Mouse (Mus musculus): Measurements from ENCODE around the gene Phkb. TPM values are rescaled to one million over a fixed set of nuclear protein-coding genes. Genes with fewer than 3 reads are reported as not detected.

Gene Phkb
- polyA plus RNA-seq, 1 experiment from 2014 or later: 51.5 TPM

DNA sequence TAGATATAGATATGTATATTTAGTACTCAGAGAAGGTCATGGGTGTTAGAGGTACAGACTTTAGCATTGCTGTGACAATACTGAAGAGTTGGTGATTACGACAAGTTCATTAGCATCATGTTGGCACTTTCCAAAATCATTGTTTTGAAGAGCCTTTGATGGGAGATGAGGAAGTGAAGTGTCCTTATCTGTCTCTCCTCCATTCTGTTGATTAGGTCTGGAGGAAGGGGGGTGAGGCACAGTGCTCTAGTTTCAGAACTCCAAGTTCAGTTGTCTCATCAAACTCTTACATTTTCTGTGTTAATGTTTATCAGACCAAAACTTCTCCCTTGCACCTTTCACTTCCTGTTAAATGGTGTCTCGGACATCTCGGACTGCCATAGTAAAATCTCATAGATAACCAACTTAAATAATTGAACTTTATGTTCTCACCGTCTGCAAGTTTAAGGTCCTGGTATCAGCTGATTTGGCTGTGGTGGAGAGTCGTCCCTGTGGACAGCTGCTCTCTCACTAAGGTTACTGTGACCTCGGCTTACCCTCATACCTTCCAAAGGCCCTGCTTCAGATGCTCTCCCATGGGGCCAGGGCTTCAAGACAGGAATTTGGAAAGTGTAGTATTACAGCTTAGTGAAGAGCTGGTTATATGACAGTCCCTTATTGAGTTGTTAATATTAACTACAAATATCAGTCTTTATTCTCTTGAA, 194.1 kb downstream of the Phkb start:
- Histone ChIP-seq H3K9ac (replicated peaks) (no peak overlapping the region), H3K27me3 (no peaks in the 10 kb centered on the region), H3K4me3 (replicated peaks) (no peak overlapping the region), H3K9me3 (no peaks in the 10 kb centered on the region), H3K36me3 (peaks cover 28% of the 10 kb centered on the region), H3K4me2 (no peak overlapping the region), H3K4me1 (replicated peaks) (no peaks in the 10 kb centered on the region), H3K27ac (no peak overlapping the region)
- no peak for ATAC-seq (ENCODE audit: insufficient number of reproducible peaks, insufficient read depth, low FRiP score, low TSS enrichment, low read depth)
- 72% methylated on average over 6 of the region's 6 CpGs for WGBS

DNA sequence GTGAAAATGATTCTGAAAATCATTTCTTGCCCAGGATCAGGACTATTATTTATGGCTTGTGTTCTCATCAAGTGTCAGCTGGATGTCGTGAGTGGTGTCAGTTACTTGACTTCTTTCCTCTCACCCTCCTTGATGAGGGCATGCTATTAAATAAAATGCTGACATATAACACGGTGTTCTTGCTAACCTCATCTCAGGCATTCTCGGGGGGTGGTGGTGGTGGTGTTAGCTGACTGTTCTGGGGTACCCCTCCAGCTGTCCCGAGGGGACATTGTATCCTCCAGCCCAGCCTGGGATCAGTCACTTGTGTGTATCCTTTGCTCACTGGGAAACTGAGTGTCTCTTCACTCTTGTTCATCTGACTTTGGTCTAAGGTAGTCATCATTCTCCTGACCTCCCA, 194.6 kb downstream of the Phkb start:
- ATAC-seq (ENCODE audit: insufficient number of reproducible peaks, insufficient read depth, low FRiP score, low TSS enrichment, low read depth): no peak
- Histone ChIP-seq H3K4me1 (replicated peaks) (no peaks in the 10 kb centered on the region), H3K36me3 (peaks cover 33% of the 10 kb centered on the region), H3K9ac (replicated peaks) (no peak overlapping the region), H3K4me2 (no peak overlapping the region), H3K4me3 (replicated peaks) (no peak overlapping the region), H3K27me3 (no peaks in the 10 kb centered on the region), H3K9me3 (no peaks in the 10 kb centered on the region), H3K27ac (no peak overlapping the region)
- 88% methylated on average over 4 of the region's 4 CpGs for WGBS

DNA sequence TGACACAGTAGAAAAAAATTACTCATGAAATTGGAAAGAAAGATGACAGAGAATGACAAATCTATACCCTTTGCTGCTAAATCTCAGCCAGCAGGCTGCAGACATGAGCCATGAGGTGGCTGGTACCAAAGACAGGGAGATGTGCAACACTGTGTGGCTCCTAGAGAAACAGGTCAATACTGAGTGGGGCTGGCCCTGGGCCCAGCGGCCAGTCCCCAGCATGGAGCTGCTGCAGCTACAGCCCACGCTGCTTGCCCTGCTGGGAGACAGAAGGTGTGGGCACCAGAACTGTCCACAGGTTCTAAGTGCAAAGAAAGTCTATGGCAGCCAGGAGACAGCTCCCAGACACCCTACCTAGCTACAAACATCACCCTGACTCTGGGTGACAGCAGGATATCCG, 197.7 kb downstream of the Phkb start:
- ATAC-seq (ENCODE audit: insufficient number of reproducible peaks, insufficient read depth, low FRiP score, low TSS enrichment, low read depth): no peak
- Histone ChIP-seq H3K27ac (no peak overlapping the region), H3K4me3 (replicated peaks) (no peak overlapping the region), H3K36me3 (peaks cover 16% of the 10 kb centered on the region; the same call in 1 of the 2 replicates), H3K4me2 (no peak overlapping the region), H3K9me3 (no peaks in the 10 kb centered on the region), H3K27me3 (no peaks in the 10 kb centered on the region), H3K9ac (replicated peaks) (no peak overlapping the region), H3K4me1 (replicated peaks) (0 out of 2 replicates have a peak, but pooled peaks cover 9% of the 10 kb centered on the region)
- WGBS: 92% methylated on average over 3 of the region's 3 CpGs

DNA sequence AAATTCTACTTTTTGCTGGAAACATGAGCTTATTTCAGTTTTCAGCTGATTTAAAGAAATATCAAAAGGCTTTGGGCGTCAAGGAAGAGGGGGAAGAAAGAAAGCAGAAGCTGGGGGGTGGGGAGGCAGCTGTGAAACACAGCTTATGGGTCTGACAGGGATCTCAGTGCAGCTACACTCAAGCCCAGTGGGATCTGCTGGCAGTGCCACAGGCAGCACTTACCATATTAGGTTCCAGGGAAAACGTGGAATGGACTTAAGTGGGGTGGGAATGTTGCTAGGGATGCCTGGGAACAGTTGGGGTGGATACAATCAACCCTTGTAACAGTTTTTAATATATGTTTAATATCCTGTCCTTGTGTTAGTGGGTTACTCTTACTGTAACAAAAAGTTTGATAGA, 201.3 kb downstream of the Phkb start:
- Histone ChIP-seq H3K9ac (replicated peaks) (no peak overlapping the region), H3K27me3 (no peaks in the 10 kb centered on the region), H3K4me2 (no peak overlapping the region), H3K4me1 (replicated peaks) (0 out of 2 replicates have a peak, but pooled peaks cover 9% of the 10 kb centered on the region), H3K9me3 (no peaks in the 10 kb centered on the region), H3K36me3 (peaks cover 15% of the 10 kb centered on the region; the same call in 1 of the 2 replicates), H3K4me3 (replicated peaks) (no peak overlapping the region), H3K27ac (peak overlapping the region; percentile 45; the same call in 1 of the 2 replicates)
- WGBS: 27% methylated on average over 2 of the region's 2 CpGs
- no peak for ATAC-seq (ENCODE audit: insufficient number of reproducible peaks, insufficient read depth, low FRiP score, low TSS enrichment, low read depth)

DNA sequence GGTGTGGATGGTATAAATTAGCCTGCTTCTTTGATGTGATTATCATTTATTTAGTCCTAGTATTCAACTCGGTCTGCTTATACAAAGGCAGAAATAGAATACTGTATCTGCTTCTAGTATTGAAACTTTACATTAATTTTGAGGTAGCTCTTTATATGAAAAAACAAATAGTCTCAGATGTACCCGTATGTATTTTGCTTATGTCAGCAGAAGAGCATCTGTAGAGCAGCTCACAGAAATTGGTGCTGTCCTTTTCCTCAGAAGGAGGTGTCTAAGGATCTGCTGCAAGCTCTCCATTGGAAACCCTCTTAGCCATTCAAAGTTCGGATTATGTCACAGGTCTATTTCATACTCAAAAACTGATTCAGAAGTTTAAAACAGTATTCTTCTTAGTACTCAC, 210.1 kb downstream of the Phkb start:
- no peak overlapping the region for H3K4me3 ChIP-seq (replicated peaks)

DNA sequence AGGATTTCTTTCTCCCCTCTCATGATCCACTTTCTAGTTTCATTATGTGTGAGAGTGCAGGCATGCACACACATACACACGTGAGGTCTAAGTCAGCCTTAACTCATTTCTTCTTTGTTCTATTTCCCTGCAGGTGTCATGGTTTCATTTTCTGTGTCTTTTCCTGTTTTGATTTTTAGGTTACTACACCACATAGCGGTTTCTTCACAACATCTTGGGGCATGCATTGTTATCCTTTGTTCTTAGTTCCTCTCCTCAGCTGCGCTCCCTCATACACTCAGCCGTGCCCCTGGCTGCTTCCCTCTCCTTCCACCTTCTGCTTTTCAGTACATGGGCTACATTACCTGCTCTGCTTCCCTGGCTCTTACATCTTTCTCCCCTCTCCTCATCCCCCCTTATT, 211.2 kb downstream of the Phkb start:
- Histone ChIP-seq H3K27ac (no peak overlapping the region), H3K9me3 (no peaks in the 10 kb centered on the region), H3K4me2 (no peak overlapping the region), H3K9ac (replicated peaks) (no peak overlapping the region), H3K27me3 (no peaks in the 10 kb centered on the region), H3K36me3 (peaks cover 9% of the 10 kb centered on the region), H3K4me3 (replicated peaks) (no peak overlapping the region), H3K4me1 (replicated peaks) (no peaks in the 10 kb centered on the region)
- WGBS: 87% methylated on average over 4 of the region's 4 CpGs
- no peak for ATAC-seq (ENCODE audit: insufficient number of reproducible peaks, insufficient read depth, low FRiP score, low TSS enrichment, low read depth)

More for the DNA sequence above, 210.1 kb downstream of the Phkb start:
- Histone ChIP-seq H3K9me3 (no peaks in the 10 kb centered on the region), H3K4me1 (replicated peaks) (no peaks in the 10 kb centered on the region), H3K4me2 (no peak overlapping the region), H3K9ac (replicated peaks) (no peak overlapping the region), H3K27me3 (no peaks in the 10 kb centered on the region), H3K36me3 (0 out of 2 replicates have a peak, but pooled peaks cover 3% of the 10 kb centered on the region), H3K27ac (no peak overlapping the region)
- no peak for ATAC-seq (ENCODE audit: insufficient number of reproducible peaks, insufficient read depth, low FRiP score, low TSS enrichment, low read depth)
- 84% methylated on average over 3 of the region's 3 CpGs for WGBS

DNA sequence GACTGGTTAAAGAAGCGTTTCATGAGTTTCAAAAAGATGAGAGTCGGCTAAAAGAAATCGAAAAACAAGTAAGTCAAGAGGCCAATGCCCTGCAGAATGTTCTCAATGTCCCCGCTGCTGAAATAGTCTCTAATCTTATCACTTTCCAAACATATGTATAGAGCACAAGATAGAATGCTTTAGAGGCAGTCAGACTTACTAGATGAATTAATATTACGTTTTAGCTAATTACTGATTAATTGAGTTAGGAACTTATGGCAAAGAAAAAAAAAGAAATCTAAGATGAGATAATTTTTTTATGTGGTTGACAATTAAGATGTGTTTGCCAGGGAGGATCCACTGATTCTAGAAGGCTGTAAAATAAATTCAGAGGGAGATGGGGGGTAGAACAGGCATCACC, 217.9 kb downstream of the Phkb start:
- H3K4me3 ChIP-seq (replicated peaks): no peak overlapping the region
- no peaks in the 10 kb centered on the region for H3K27me3 ChIP-seq
- no peak for ATAC-seq (ENCODE audit: insufficient number of reproducible peaks, insufficient read depth, low FRiP score, low TSS enrichment, low read depth)
- H3K4me1 ChIP-seq (replicated peaks): no peaks in the 10 kb centered on the region
- 88% methylated on average over 5 of the region's 5 CpGs for WGBS
- H3K4me2 ChIP-seq: no peak overlapping the region
- H3K9ac ChIP-seq (replicated peaks): no peak overlapping the region
- H3K36me3 ChIP-seq: peaks cover 50% of the 10 kb centered on the region
- no peak overlapping the region for H3K27ac ChIP-seq
- H3K9me3 ChIP-seq: no peaks in the 10 kb centered on the region

DNA sequence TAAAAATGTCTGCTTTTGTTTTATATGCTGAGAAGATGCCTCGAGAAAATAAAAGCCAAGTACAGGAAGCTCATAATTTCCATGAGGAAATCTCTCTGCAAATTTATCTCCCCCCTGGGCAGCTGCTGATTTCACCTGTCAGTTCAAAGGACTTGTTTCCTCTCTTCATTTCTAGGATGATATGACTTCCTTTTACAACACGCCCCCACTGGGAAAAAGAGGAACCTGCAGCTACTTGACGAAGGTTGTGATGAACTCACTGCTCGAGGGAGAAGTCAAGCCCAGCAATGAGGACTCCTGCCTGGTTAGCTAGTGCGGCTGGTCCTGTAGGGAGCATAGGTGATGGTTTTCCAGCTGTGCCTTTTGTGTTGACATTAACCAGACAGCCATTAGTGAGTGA, 218.4 kb downstream of the Phkb start:
- H3K9ac ChIP-seq (replicated peaks): no peak overlapping the region
- no peaks in the 10 kb centered on the region for H3K27me3 ChIP-seq
- H3K9me3 ChIP-seq: no peaks in the 10 kb centered on the region
- no peak for ATAC-seq (ENCODE audit: insufficient number of reproducible peaks, insufficient read depth, low FRiP score, low TSS enrichment, low read depth)
- 63% methylated on average over 5 of the region's 5 CpGs for WGBS
- no peak overlapping the region for H3K4me2 ChIP-seq
- no peak overlapping the region for H3K27ac ChIP-seq
- H3K4me3 ChIP-seq (replicated peaks): no peak overlapping the region
- peaks cover 50% of the 10 kb centered on the region for H3K36me3 ChIP-seq
- no peaks in the 10 kb centered on the region for H3K4me1 ChIP-seq (replicated peaks)

DNA sequence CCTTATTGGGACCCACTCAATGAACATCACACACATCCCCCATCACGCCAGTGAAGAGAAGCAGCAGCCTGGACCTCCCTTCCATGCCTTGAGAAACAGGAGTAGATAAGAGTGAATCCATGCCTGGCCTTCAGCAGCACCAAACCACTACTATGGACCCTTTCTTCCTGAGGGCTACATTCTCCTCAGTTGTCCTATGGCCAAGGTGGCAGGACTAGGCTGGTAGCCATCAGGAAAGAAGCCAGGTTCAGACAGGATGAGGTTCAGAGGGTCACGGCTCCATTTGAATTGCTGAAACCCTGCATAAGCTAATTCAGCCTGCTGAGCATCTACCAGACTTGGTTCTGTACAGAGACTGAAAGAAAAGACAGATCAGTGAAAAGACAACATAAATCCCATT, 222.7 kb downstream of the Phkb start:
- H3K27me3 ChIP-seq: no peaks in the 10 kb centered on the region
- H3K4me1 ChIP-seq (replicated peaks): no peaks in the 10 kb centered on the region
- 94% methylated on average over 2 of the region's 2 CpGs for WGBS
- H3K36me3 ChIP-seq: peaks cover 34% of the 10 kb centered on the region
- no peaks in the 10 kb centered on the region for H3K9me3 ChIP-seq
- H3K4me2 ChIP-seq: no peak overlapping the region
- H3K27ac ChIP-seq: no peak overlapping the region
- H3K4me3 ChIP-seq (replicated peaks): no peak overlapping the region
- no peak for ATAC-seq (ENCODE audit: insufficient number of reproducible peaks, insufficient read depth, low FRiP score, low TSS enrichment, low read depth)
- H3K9ac ChIP-seq (replicated peaks): no peak overlapping the region

DNA sequence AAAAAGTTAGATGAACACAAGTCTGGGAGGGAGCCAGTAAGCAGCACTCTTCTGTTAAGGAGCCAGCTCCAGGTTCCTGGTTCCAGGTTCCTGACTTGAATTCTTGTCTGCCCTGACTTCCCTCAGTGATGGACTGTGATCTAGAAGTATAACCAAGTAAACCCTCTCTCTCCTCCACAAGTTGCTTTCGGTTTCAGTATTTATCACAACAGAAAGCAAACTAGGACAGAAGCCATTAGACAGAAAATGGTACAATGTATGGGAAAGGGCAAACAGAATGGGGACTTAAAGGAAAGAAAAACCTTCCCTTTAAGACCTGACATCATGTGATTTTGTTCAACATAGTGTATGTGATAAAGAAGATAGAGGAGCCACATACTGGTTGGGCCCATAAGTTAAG, 238.7 kb downstream of the Phkb start:
- Histone ChIP-seq H3K4me1 (replicated peaks) (0 out of 2 replicates have a peak, but pooled peaks cover 2% of the 10 kb centered on the region), H3K4me3 (replicated peaks) (no peak overlapping the region), H3K27ac (no peak overlapping the region), H3K4me2 (no peak overlapping the region), H3K9me3 (no peaks in the 10 kb centered on the region), H3K36me3 (no peaks in the 10 kb centered on the region), H3K27me3 (no peaks in the 10 kb centered on the region), H3K9ac (replicated peaks) (no peak overlapping the region)
- no peak for ATAC-seq (ENCODE audit: insufficient number of reproducible peaks, insufficient read depth, low FRiP score, low TSS enrichment, low read depth)
- 97% methylated on average over 1 of the region's 1 CpGs for WGBS

DNA sequence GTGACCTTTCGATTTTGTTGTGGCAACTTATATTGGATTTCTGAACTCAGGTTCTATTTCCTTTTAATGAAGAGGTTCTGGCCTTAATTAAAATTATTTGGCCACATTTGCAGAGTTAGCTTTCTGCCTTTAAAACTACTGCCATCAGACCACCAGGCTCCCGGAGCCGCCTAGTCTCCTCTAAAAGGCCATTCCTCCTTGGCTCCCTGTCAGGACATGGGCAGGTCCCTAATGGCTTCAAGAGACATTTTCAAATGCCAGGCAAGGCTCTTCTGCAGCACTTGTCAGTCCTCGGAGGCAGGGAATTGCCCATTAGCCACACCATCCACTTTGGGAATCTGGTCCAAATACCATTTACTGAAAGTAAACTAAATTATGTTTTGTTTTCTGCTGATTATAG, 242.6 kb downstream of the Phkb start:
- Histone ChIP-seq H3K9me3 (no peaks in the 10 kb centered on the region), H3K27ac (no peak overlapping the region), H3K4me3 (replicated peaks) (no peak overlapping the region), H3K4me2 (no peak overlapping the region), H3K27me3 (no peaks in the 10 kb centered on the region), H3K36me3 (no peaks in the 10 kb centered on the region), H3K9ac (replicated peaks) (no peak overlapping the region), H3K4me1 (replicated peaks) (0 out of 2 replicates have a peak, but pooled peaks cover 2% of the 10 kb centered on the region)
- ATAC-seq (ENCODE audit: insufficient number of reproducible peaks, insufficient read depth, low FRiP score, low TSS enrichment, low read depth): no peak
- WGBS: 48% methylated on average over 4 of the region's 4 CpGs

DNA sequence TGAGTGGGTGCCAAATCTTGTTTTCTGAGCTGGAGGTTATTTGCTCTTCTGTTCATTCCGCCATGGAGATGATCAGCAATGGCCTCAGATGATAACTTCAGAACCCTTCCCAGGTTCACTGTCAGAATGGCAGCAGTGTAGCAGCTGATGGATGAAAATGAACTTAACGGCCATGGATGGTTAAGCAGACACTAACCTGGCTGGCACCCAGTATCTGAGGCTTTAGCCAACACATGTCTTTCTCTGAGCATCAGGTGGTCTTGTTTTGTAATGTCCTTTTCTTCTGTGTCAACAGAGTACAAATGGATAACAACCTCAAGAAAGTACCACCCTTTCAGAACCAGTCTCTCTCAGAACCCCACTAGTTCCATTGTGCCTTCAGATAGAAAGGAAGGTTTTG, 246.0 kb downstream of the Phkb start:
- H3K4me2 ChIP-seq: no peak overlapping the region
- no peak overlapping the region for H3K4me3 ChIP-seq (replicated peaks)
- WGBS: 91% methylated on average over 2 of the region's 2 CpGs
- H3K27me3 ChIP-seq: no peaks in the 10 kb centered on the region
- no peak overlapping the region for H3K9ac ChIP-seq (replicated peaks)
- 0 out of 2 replicates have a peak, but pooled peaks cover 2% of the 10 kb centered on the region for H3K4me1 ChIP-seq (replicated peaks)
- no peaks in the 10 kb centered on the region for H3K36me3 ChIP-seq
- H3K27ac ChIP-seq: no peak overlapping the region
- H3K9me3 ChIP-seq: no peaks in the 10 kb centered on the region
- no peak for ATAC-seq (ENCODE audit: insufficient number of reproducible peaks, insufficient read depth, low FRiP score, low TSS enrichment, low read depth)

Measured in limb, embryonic 12.5 days (tissue).